Mouse (Mus musculus) T-helper 1 cell (primary cell): ENCODE data around the gene Rabep1.

ENCODE experiments used
- in situ Hi-C: fragments of 300-600 bp; cut with MboI, MseI; formaldehyde crosslinking; loops from one replicate; pipeline ENCODE4 v1.15.1; 2025; ENCODE audit warnings: high pct_unique_total_duplicates

Gene Rabep1

GRCm38 (mm10) chr11:70844559-70845456 is at the start of gene Rabep1:
Gene Rabep1 (plus strand): TSS chr11:70844778.
- in situ Hi-C loops: no loop called here

DNA sequence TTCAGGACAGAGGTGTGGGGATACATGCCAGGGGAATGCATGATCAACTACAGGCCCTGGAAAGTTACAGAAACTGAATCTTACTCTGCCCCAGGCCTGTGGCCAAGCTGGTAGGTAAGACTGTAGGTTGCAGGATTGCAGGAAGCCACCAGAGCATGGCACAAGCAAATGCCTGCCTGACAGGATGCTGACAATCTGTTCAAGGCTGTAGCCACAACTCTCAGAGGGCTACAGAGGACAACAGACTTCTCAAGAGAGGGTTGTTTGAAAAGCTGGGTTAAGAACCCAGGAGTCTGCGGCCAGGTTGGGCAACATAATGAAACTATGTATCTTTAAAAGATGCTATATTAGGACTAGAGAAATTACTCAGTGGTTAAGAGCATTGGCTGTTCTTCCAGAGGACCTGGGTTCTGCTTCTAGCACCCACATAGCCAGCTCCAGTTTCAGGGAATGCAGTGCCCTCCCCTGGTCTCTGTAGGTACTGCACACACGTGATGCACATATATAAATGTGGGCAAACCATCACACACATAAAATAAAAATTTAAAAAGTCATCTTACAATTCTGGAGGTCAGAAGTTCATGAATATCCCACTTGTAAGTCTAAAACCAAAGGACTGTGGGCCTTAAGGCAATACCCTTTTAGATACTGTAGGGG is 42.2 kb upstream of the Rabep1 start:
- in situ Hi-C loops: no loop called here

GRCm38 (mm10) chr11:70802865-70803261 is 41.7 kb upstream of the Rabep1 start:
- in situ Hi-C loops: no loop called here

GRCm38 (mm10) chr11:70803711-70804200 is 40.8 kb upstream of the Rabep1 start:
- in situ Hi-C loops: no loop called here

GRCm38 (mm10) chr11:70804395-70804794 is 40.2 kb upstream of the Rabep1 start:
- in situ Hi-C loops: no loop called here

DNA sequence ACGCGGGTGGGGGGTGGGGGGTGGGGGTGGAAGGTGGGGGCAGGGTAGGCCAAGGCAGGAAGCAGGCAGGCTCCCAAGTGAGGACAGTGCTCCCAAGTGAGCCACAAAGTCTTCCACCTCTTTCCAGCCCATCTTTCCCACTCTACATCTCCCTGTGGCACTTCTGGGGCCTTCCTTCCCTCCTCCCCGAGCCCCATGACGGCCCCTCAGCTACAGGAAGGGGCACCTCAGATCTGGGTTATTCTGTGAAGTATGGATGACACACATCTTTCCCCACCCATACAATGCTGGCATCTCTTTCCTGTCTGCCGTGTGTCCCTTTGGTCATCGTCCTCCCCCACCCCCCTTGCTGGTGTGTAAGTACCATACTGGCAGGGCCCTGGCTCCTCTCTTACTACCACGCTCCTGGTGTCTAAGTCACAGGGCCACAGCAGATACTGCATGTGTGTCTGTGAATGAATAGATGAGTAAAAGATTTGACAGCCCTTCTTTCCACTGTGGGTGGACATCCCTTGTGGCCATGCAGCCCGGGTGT is 38.9 kb upstream of the Rabep1 start:
- in situ Hi-C loops: no loop called here

DNA sequence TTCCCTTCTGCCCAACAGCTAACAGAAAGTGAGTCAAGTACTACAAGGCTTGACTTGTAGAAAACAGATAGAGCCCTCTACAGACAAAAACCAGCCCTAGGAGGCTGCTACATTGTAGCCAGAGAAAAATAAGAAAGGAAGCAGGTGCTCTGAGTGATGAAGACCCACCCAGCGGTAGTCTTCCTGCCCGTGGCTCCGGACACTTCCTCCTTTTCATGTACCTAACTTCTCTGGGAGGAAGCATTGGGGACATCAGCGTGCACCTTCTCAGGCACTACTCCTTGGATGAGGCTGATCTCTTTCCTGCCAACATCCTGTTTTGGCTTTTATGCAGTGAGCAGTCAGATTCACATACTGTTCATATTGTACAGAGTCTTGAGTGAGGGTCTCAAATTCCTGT is 37.9 kb upstream of the Rabep1 start:
- in situ Hi-C loops: no loop called here

- in situ Hi-C loops: no loop called here
These were observed 36.9 kb upstream of the Rabep1 start for GRCm38 (mm10) chr11:70807630-70808029.

GRCm38 (mm10) chr11:70808101-70808500 is 36.5 kb upstream of the Rabep1 start:
- in situ Hi-C loops: no loop called here

- in situ Hi-C loops: no loop called here
These were observed 35.6 kb upstream of the Rabep1 start for GRCm38 (mm10) chr11:70809011-70809410.

DNA sequence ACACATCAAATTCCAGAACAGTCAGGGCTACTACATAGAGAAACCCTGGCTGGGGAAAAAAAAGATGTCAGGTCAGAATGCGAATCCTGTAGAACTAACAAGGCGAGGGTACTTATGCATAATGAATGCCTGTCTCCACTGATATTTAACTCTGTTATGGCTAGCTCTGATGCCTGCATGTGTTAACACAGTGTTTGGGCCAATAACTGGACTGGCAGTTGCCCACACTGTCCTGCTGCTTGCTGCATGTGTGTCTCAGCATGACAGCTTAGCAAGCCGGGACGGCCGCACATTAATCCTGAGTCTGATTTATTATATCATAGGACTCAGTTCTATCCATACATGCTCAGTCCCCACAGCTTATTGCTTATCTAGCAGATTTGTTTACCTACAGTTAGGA is 33.5 kb upstream of the Rabep1 start:
- in situ Hi-C loops: loop anchor here (5.0 kb wide), 1 partner anchor 34 kb away; no protein-coding TSS in a partner anchor

DNA sequence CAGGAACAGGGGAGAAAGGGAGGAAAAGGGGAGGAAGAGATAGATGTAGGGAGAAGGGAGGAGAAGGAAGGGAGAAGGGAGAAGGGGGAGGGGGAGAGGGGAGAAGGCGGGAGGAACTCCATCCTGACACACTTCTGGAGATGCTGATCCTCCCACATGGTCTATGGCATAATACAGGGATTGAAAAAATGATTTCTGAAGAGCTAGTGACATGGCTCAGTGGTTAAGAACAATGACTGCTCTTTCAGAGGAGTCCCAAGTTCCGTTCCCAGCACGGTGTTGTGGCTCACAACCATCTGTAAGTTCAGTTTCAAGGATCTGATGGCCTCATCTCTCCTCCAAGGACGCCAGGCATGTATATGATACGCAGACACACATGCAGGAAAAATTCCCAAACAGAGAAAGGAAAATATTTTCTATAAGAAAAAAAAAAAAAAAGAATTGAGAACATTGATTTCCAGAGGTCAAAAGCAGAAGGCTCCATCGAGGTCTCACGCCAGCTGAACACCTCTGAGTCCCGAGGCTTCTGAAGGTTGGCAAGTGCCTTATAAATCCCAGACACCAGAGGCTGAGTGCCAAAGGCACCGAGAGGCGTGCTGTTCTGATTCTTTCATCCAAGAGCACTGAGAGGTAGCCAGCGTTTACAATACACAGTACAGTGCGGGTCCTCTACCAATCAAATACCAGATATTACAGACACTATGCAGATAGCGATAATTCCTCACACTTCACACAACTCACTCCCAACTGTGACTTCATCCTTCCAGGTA is 32.9 kb upstream of the Rabep1 start:
- in situ Hi-C loops: loop anchor here (5.0 kb wide), 1 partner anchor 34 kb away; no protein-coding TSS in a partner anchor

GRCm38 (mm10) chr11:70812365-70812764 is 32.2 kb upstream of the Rabep1 start, which contains the start of gene Scimp:
Gene Scimp (minus strand): TSS chr11:70812586.
- in situ Hi-C loops: loop anchor here (5.0 kb wide), 1 partner anchor 35 kb away; no protein-coding TSS in a partner anchor

- in situ Hi-C loops: no loop called here
These were observed 29.5 kb upstream of the Rabep1 start for GRCm38 (mm10) chr11:70815071-70815470.

DNA sequence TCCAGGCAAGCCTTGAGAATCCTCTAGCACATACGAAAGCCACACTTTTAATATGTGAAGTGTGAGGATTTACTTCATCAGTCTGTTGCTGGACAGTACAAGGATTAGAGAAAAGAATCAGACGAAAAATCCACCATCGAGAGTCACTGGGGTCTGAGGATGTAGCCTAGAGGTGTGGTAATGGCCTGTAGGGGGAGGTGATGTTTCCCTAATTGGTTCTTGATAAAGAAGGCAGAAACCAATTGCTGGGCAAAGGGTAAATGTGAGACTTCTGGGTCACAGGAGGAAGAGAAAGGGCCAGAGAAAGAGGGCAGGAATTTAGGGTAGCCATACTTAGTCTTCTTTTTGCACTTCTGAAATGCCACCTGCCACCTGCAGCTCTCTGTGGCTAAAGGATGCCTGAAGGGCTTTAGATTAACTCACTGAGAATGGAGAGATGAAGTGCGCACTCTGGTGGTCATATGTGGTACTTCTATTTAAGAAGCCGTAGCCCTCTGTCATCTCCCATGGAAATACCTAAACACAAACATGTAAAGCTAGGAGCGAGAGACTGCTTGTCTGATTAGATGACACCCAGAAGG is 29.0 kb upstream of the Rabep1 start:
- in situ Hi-C loops: no loop called here

GRCm38 (mm10) chr11:70816770-70817169 is 27.8 kb upstream of the Rabep1 start:
- in situ Hi-C loops: no loop called here

DNA sequence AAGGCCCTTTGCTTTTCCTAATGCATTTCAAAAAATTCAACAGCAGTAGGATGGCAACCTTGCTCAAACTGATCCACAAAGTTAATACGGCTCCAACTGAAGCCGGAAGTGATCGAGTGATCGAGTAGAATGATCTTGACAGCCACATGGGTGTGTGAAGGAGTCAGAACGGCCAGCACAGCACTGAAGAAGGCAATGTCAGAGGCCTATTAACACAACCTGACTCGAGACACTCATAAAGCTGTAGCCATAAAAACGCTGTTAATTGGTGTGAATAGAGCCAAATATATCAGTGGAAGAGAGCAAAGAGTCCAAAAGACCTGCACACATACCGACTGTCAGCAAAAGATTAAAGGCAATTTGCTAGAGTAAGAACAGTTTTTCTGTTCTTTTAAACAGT is 24.5 kb upstream of the Rabep1 start:
- in situ Hi-C loops: no loop called here

- in situ Hi-C loops: no loop called here
These were observed 22.6 kb upstream of the Rabep1 start for GRCm38 (mm10) chr11:70821728-70822591.

- in situ Hi-C loops: no loop called here
These were observed 18.4 kb upstream of the Rabep1 start for GRCm38 (mm10) chr11:70826207-70826606.

- in situ Hi-C loops: no loop called here
These were observed 15.5 kb upstream of the Rabep1 start for GRCm38 (mm10) chr11:70828975-70829615.
